Mouse (Mus musculus) liver, embryonic 12.5 days (tissue): Measurements from ENCODE around the gene Tle3. TPM values are rescaled to one million over a fixed set of nuclear protein-coding genes. Genes with fewer than 3 reads are reported as not detected.

Experiments used
- ATAC-seq: fragments of 200-750 bp; cut with Nextera tagmentation; 2 replicates; pipeline ENCODE4 v1.8.0; 2017; ENCODE audit warnings: moderate number of reproducible peaks, mild to moderate bottlenecking, moderate library complexity
- H3K27ac ChIP-seq: fragments of 300-500 bp; sonication (generic); 2 replicates; pipeline ENCODE4 v1.5.1; 2016; ENCODE audit warnings: mild to moderate bottlenecking
- H3K27me3 ChIP-seq: fragments of 300-500 bp; sonication (generic); replicated peaks from 2 replicates; pipeline ENCODE4 v1.6.1; 2016; ENCODE audit warnings: mild to moderate bottlenecking, moderate library complexity
- H3K36me3 ChIP-seq: fragments of 300-500 bp; sonication (generic); 2 replicates; pipeline ENCODE4 v1.6.1; 2016; ENCODE audit warnings: mild to moderate bottlenecking, moderate library complexity
- H3K4me1 ChIP-seq: fragments of 300-500 bp; sonication (generic); 2 replicates; pipeline ENCODE4 v1.6.1; 2016
- H3K4me2 ChIP-seq: fragments of 300-500 bp; sonication (generic); 2 replicates; pipeline ENCODE4 v1.6.1; 2016; ENCODE audit warnings: mild to moderate bottlenecking, moderate library complexity
- H3K4me3 ChIP-seq: fragments of 300-500 bp; sonication (generic); 2 replicates; pipeline ENCODE4 v1.5.1; 2016; ENCODE audit warnings: mild to moderate bottlenecking, moderate library complexity
- H3K9ac ChIP-seq: fragments of 300-500 bp; sonication (generic); 2 replicates; pipeline ENCODE4 v1.6.1; 2016; ENCODE audit warnings: mild to moderate bottlenecking, moderate library complexity
- H3K9me3 ChIP-seq: fragments of 300-500 bp; sonication (generic); replicated peaks from 2 replicates; pipeline ENCODE4 v1.6.1; 2016; ENCODE audit warnings: mild to moderate bottlenecking, moderate library complexity
- WGBS: fragments of 180-500 bp; shearing (Covaris S2); methylation state at CpG from one replicate; pipeline ENCODE4 v1.1.7; 2016; ENCODE audit not compliant: insufficient replicate concordance; 5-methylcytosine and 5-hydroxymethylcytosine counted together
- polyA plus RNA-seq: library from polyadenylated mRNA; unstranded; fragments of >200 nt; fragmentation: Nextera tagmentation; extraction: Ambion mirVana; gene quantifications from 2 replicates; pipeline ENCODE4 v1.2.1, GENCODE M21; 2016

The Tle3 gene
- polyA plus RNA-seq, 1 experiment from 2014 or later, result 7.7 TPM

DNA sequence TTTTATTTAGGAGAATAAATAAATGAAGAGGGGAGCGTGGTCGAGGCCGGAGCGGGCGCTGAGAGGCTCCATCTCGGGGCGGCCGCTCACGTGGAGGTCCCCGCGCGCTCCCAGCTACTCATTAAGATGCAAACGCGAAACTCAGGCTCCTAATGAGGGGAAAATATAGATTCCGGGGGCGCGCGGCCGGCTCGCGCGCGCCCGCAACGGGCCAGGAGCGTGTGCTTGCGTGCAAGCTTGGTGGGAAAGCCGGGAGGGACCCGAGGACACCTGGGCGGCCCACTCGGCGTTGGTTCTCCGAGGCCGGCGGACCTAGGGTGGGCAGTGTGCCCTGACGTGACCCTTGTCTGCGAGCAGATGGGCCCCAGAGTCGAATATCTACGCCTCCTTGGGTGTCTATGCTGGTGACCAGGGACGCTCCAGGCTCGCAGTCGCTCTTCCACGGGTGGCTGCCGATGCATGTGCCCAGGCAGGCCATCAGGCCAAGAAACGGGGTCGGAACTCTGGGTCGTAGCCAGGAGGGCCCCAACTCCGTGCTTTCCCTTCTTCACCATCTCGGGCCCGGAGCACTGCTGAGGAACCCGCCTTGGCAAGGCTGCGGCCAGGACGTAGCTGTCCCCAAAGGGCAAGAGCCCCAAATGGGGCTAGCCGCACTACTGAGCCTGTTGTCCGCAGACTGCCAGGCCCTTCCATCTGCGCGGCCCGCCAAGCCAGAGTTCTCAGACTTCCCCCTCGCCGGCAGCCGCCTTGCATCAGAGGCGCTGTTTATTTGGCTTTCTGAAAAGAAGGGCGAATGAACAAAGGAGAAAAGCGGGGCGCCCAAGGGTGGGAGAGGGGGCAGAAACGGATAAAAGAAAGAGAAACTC, 1.0 kb upstream of the Tle3 start:
- peaks cover 3% of the 10 kb centered on the region; the same call in 1 of the 2 replicates for H3K36me3 ChIP-seq
- peaks cover 73% of the 10 kb centered on the region for H3K4me1 ChIP-seq
- ATAC-seq, result peak; percentile 29

DNA sequence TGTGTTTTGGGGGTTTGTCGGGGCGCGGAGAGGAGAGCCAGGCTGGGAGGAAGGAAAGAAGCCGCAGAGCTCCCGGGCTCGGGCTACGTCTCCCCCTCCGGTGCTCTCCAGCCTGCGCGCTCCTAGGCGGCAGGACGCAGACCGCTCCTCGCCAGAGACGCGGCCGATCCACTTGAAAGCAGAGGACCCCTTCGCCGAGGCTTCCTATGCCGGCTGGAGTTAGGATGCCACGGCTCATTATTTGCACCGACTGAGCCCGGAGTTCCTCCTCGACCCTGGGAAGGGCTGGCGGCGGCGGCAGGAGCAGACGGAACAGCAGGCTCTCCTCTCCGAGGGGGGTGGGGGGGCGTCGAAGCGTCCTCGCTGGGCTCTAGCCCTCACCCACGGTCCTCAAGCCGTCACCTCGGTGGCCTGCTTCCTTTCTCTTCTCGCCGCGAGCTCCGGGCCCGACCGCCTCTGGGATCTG, 377 bp downstream of the Tle3 start:
- H3K9me3 ChIP-seq, result no peaks in the 10 kb centered on the region
- under 1% methylated on average over 42 of the region's 42 CpGs for WGBS
- peak overlapping the region; percentile 74 for H3K4me3 ChIP-seq
- H3K27me3 ChIP-seq, result peaks cover 60% of the 10 kb centered on the region
- H3K4me2 ChIP-seq, result peak overlapping the region; percentile 86
- peak overlapping the region; percentile 81 for H3K9ac ChIP-seq
- peaks cover 7% of the 10 kb centered on the region; the same call in 1 of the 2 replicates for H3K36me3 ChIP-seq
- peak; percentile 56 for ATAC-seq
- H3K27ac ChIP-seq, result peak overlapping the region; percentile 85
- H3K4me1 ChIP-seq, result peaks cover 87% of the 10 kb centered on the region

More for the DNA sequence above, 1.0 kb upstream of the Tle3 start:
- Histone ChIP-seq H3K27ac (peak overlapping the region; percentile 85), H3K4me2 (peak overlapping the region; percentile 86), H3K4me3 (peak overlapping the region; percentile 74), H3K9me3 (no peaks in the 10 kb centered on the region), H3K9ac (peak overlapping the region; percentile 77), H3K27me3 (peaks cover 67% of the 10 kb centered on the region)
- WGBS, result under 1% methylated on average over 66 of the region's 66 CpGs

DNA sequence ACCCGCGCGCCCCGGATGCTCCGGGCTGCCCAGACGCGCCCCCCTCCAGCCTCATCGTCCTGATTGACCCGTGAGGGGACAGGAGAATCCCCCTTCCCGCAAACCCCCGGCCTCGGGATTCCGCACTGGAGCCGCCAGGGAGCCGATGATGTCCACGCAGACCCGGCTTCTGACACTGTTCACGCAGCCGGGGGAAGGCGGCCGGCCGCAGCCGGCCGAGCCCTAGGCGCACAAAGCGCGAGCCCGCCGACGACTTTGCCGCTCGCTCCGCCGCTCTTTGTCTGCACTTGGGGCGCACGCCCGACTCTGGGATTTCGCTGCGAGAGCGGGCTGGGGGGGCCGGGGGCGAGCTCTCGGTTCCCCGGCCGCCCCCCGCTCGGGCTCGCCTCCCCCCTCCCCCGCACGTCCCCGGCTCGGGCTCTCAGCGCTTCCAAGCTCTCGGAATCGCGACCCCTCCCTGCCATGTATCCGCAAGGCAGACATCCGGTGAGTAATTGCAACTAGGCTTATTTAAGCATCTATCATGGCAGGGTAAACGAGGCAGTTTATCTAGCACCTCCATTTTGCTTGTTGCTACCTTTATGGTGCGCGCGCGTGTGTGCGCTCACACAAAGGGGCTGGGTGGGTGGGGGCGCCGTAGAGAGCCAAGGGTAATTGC, 939 bp downstream of the Tle3 start:
- peak overlapping the region; percentile 85; the same call in 1 of the 2 replicates for H3K27ac ChIP-seq
- H3K9ac ChIP-seq, result peak overlapping the region; percentile 81
- WGBS, result under 1% methylated on average over 60 of the region's 66 CpGs
- H3K4me3 ChIP-seq, result peak overlapping the region; percentile 74
- peaks cover 55% of the 10 kb centered on the region for H3K27me3 ChIP-seq
- H3K4me2 ChIP-seq, result peak overlapping the region; percentile 86
- peaks cover 88% of the 10 kb centered on the region for H3K4me1 ChIP-seq
- no peaks in the 10 kb centered on the region for H3K9me3 ChIP-seq
- no peak for ATAC-seq
- peaks cover 9% of the 10 kb centered on the region for H3K36me3 ChIP-seq

DNA sequence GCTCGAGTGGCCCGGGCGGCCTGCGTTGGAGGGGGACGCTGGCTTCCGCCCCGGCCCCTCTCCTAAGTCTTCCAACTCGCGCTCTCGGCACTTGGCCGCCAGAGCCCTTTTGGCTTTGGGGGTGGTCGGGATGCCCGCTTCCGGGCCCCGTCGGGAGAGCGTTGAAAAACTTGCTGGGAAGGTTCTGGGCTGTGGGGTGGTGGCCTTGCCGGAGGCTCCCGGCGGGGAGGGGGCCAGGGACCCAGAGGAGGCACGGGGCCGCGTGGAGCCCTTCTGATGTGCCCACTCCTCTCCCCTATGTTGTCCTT, 1.4 kb downstream of the Tle3 start:
- H3K27ac ChIP-seq, result peak overlapping the region; percentile 85; the same call in 1 of the 2 replicates
- WGBS, result under 1% methylated on average over 23 of the region's 23 CpGs
- peak overlapping the region; percentile 86 for H3K4me2 ChIP-seq
- H3K4me1 ChIP-seq, result peaks cover 88% of the 10 kb centered on the region
- H3K9ac ChIP-seq, result peak overlapping the region; percentile 81
- no peak for ATAC-seq
- H3K36me3 ChIP-seq, result peaks cover 14% of the 10 kb centered on the region
- peak overlapping the region; percentile 74 for H3K4me3 ChIP-seq
- no peaks in the 10 kb centered on the region for H3K9me3 ChIP-seq
- peaks cover 55% of the 10 kb centered on the region for H3K27me3 ChIP-seq

DNA sequence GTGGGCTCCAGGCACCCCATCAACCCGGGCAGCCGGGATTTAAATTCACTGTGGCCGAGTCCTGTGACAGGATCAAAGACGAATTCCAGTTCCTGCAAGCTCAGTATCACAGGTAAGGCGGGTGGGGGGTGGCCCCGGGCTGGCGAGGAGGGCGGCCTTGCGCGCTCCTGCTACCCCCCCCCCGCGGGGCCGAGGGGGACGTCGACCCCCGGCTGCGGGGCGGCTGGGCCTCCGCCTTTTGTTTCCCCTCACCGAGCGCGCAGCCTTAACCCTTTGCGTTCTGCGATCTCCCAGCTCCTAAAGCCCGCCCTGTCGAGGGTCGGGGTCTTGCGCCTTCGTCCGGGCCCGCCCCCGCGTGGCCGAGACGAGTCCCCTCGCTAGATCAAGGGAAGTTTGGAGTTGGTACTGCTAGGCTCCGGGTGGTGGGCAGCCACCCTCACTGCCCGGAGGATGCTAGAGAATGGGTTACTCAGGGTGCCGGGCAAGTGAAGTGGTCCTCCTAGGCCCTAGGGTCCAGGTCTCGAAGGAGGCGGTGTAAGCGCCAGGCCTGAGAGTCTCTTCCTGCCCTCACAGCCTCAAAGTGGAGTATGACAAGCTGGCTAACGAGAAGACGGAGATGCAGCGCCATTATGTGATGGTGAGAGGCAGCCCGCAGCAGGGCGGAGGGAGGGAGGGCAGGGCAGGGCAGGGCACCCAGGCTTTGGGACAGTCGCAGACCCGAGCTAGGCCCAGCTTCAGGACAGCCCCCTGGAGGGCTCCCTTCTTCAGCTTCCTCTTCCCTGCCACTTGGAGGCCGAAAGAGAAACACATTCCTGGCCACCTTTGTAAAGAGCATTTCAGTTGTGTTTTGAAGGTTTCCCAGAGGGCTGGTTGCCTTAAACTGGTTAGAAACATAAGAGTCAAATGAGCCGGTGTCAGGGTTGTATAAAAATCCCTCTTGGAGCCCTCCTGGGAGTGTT, 2.1 kb downstream of the Tle3 start:
- Histone ChIP-seq H3K4me2 (peak overlapping the region; percentile 86), H3K9ac (peak overlapping the region; percentile 81), H3K27me3 (peaks cover 55% of the 10 kb centered on the region), H3K27ac (peak overlapping the region; percentile 85), H3K9me3 (no peaks in the 10 kb centered on the region), H3K4me1 (peaks cover 88% of the 10 kb centered on the region), H3K36me3 (peaks cover 15% of the 10 kb centered on the region), H3K4me3 (peak overlapping the region; percentile 74)
- ATAC-seq, result no peak
- WGBS, result 4% methylated on average over 51 of the region's 51 CpGs

DNA sequence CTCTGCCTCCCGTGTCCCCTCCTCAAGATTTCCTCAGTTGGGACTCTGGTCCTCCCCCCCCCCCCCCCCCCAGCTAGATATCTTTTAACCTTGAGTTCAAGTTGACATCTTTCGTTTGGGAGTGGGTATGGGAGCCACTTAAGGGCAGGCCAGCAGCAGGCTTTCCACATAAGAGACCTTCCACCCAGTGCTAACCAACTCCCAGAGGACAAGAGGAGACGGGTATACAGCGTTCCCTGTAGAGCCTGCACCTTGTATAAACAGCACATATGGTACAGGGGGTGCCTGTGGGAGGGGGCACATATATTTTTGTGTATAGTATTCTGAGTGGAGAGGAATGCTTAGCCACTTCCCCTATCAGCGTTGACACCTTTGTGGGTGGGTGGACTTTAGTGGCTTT, 2.8 kb downstream of the Tle3 start:
- H3K9ac ChIP-seq, result no peak overlapping the region

DNA sequence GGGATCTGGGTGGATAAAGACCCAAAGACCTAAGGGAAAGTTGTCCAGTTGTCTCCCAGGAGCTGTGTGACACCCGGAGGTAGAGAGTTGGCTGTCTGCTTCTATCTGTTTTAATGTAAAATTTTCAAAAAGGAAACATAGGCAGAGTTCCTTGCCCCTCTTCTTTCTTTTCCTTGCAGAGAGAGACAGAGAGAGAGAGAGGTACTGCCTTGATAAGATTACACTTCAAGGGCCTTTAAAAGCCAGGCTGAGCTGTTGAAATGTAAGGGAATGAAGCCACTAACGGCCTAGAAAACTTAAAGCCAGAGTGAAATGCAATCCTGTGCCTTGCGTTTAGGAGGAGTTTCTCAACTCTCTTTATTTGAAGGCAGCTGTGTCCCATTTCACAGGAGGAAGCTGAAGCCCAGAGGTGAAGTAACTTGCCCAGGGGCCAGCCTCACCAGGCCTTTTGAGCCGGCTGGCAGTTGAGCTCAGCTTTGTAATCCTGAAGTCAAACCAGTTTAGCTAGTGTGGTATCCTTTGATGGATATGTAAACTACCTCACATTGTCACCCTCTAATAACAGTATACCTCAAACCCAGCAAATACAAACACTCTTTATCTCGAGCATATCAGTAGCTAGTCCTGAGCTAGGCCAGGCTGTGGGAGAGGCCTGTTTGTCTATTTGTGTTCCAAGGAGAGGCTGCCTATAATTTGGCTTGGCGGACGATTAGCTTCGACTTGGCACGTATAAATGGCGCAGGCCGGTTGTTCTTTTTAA, 3.8 kb downstream of the Tle3 start:
- H3K9me3 ChIP-seq, result no peaks in the 10 kb centered on the region
- peak overlapping the region; percentile 28 for H3K4me2 ChIP-seq
- H3K36me3 ChIP-seq, result peaks cover 15% of the 10 kb centered on the region
- no peak overlapping the region for H3K27ac ChIP-seq
- WGBS, result 45% methylated on average over 11 of the region's 11 CpGs
- ATAC-seq, result no peak
- H3K9ac ChIP-seq, result peak overlapping the region; percentile 28
- H3K4me3 ChIP-seq, result no peak overlapping the region
- peaks cover 95% of the 10 kb centered on the region for H3K4me1 ChIP-seq
- peaks cover 64% of the 10 kb centered on the region for H3K27me3 ChIP-seq

More for the DNA sequence above, 2.8 kb downstream of the Tle3 start:
- H3K9me3 ChIP-seq, result no peaks in the 10 kb centered on the region
- ATAC-seq, result no peak
- peak overlapping the region; percentile 74; the same call in 1 of the 2 replicates for H3K4me3 ChIP-seq
- WGBS, result 32% methylated on average over 5 of the region's 5 CpGs
- peaks cover 88% of the 10 kb centered on the region for H3K4me1 ChIP-seq
- peak overlapping the region; percentile 86 for H3K4me2 ChIP-seq
- no peak overlapping the region for H3K27ac ChIP-seq
- H3K27me3 ChIP-seq, result peaks cover 55% of the 10 kb centered on the region
- peaks cover 15% of the 10 kb centered on the region for H3K36me3 ChIP-seq

DNA sequence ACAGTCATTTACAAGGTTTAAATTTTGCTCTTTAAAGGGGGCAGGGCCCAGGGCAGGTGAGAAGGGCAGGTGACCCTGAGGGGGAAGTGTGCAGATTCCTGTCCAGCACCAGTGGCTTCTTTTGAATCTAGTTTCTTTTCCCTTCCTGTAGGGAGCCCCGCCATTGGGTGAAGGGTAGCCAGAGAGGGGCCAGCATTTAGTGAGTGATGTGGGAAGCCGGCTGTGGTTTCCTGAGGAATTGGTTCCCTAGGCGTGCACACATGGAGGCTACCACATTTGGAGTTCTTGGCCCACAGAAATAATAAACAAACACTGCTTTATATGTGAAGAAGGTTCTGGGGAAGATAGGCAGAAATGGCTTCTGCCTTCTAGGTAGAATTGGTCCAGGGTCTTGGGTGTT, 4.5 kb downstream of the Tle3 start:
- peak overlapping the region; percentile 28 for H3K4me2 ChIP-seq
- no peak overlapping the region for H3K4me3 ChIP-seq
- no peak overlapping the region for H3K9ac ChIP-seq
- no peak for ATAC-seq
- WGBS, result 47% methylated on average over 3 of the region's 3 CpGs
- no peaks in the 10 kb centered on the region for H3K9me3 ChIP-seq
- H3K4me1 ChIP-seq, result peaks cover 95% of the 10 kb centered on the region
- H3K36me3 ChIP-seq, result peaks cover 19% of the 10 kb centered on the region
- H3K27ac ChIP-seq, result no peak overlapping the region
- H3K27me3 ChIP-seq, result peaks cover 70% of the 10 kb centered on the region

DNA sequence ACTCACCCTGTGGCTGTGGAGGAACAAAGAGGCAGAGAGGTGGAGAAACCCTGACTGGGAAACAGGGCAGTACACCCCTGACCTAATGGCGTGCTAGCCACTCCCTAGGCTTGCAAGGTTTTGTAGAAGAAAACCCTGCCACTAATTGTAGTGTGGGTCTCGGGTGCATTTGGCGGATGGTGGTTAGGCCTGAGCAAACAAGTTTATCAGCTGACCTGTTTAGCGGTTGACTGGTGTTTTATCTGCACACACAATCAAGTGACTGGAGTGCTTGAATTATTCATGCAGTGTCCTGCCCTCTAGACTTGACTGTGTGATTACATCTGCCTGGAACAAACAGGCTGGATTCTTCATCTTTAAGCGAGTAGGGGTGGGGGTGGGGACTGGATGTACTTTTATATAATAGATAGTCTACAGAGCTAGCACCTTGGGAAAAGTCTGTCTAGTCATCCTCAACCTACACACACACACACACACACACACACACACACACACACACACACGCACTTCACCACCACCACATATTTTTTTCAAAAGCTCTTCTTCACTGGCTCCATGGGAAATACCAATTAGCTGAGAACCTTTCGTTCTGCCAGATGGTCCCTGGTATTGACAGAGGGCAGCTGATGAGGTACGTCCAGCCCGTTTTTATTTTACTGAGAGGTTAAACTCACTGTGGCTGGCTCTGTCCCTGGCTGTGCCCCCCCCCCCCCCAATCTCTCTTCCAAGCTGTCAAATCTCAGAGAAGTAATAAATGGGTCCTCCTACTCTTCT, 5.7 kb downstream of the Tle3 start:
- Histone ChIP-seq H3K9ac (no peak overlapping the region), H3K36me3 (peaks cover 26% of the 10 kb centered on the region), H3K4me3 (no peak overlapping the region), H3K27me3 (peaks cover 76% of the 10 kb centered on the region), H3K4me2 (peak overlapping the region; percentile 21; the same call in 1 of the 2 replicates), H3K27ac (no peak overlapping the region), H3K4me1 (peaks cover 99% of the 10 kb centered on the region), H3K9me3 (no peaks in the 10 kb centered on the region)
- WGBS, result 37% methylated on average over 9 of the region's 9 CpGs
- ATAC-seq, result no peak

DNA sequence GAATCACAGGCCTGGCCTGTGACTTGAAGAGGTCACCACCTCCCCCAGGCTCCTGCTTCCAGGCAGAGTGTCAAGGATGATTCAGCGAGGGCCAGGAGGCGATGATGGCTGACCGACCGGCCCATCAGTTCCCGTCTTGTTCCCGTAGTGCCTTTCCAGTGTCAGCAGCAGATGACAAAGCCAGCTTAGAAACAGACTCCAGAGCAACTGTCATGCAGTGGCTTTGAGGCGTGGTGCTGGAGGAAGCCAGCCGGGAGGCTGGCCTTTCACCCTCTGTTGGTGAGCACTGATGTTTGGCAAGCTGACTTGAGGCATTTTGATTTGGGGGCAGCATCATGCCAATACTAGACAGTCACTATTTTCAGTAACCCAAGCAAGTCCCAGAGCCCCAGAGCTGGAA, 6.3 kb downstream of the Tle3 start:
- Histone ChIP-seq H3K4me1 (peaks cover 98% of the 10 kb centered on the region), H3K4me3 (no peak overlapping the region), H3K27me3 (peaks cover 75% of the 10 kb centered on the region), H3K36me3 (peaks cover 26% of the 10 kb centered on the region), H3K27ac (no peak overlapping the region), H3K9me3 (no peaks in the 10 kb centered on the region), H3K4me2 (no peak overlapping the region), H3K9ac (no peak overlapping the region)
- no peak for ATAC-seq
- WGBS, result 38% methylated on average over 8 of the region's 8 CpGs
